Mouse (Mus musculus): Measurements from ENCODE around the gene C1qtnf1. TPM values are rescaled to one million over a fixed set of nuclear protein-coding genes. Genes with fewer than 3 reads are reported as not detected.
"Not testable (repeated sequence)": the region's sequence is repeated elsewhere in the genome, so short reads cannot be mapped to it uniquely, and the experiment has no call there.

Gene C1qtnf1
- total RNA-seq (2021) = 10 to 100 TPM in 1 of 2 experiments, 1 to 10 TPM in 1; 9.2 to 13.4 TPM
- long read RNA-seq, experiment 1, partial matches to known transcripts = 1 of 1 reads
- long read RNA-seq, experiment 1, other reads (novel, unspliced or antisense) = 0 of 1 reads
- long read RNA-seq, experiment 2, partial matches to known transcripts = 3 of 9 reads
- long read RNA-seq, experiment 2, other reads (novel, unspliced or antisense) = 4 of 9 reads

DNA sequence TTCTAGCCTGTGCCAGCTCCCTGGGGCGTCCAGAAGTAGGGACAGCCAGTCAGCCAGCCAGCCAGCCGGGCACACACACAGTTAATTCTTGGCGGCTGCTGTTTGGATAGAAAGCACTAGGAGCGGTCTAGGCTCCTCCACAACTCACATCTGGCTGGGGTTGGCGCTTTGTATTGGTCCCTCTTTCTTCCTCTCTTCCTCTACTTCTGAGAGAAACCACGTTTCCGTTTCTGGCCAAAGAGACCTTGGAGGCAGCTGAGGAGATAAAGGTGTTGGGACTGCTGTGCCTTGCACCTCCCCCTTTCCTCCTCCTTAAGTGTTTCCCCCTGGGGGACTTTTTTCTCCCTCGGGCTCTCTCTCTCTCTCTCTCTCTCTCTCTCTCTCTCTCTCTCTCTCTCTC lies at the start of gene C1qtnf1:
Gene C1qtnf1, plus strand, starts transcription at position 218 of the 400 bp plus-strand sequence.
- DNase-seq = no peak

DNA sequence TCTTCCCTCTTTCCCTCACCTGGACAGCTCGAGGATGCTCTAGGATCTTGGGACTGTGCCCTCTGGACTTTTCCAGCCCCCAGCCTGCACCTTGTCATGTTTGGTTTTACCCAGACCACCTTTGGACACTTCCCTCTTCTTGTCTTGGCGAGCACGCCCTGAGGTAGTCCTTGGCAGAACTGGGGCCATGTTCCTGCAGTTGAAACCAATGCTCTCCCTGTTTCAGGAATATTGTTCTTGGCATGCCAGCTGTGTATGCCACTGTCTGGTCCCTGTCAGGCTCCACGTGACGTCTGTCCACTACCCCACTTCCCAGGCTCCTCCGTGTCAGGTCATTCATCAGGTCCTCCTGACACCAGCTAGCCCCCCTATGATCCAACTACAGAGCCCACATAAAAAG lies 49.3 kb upstream of the C1qtnf1 start:
- DNase-seq = no peak

GRCm38 (mm10) chr11:118379251-118380009 lies 48.6 kb upstream of the C1qtnf1 start:
- peak; percentile 78 for DNase-seq

DNA sequence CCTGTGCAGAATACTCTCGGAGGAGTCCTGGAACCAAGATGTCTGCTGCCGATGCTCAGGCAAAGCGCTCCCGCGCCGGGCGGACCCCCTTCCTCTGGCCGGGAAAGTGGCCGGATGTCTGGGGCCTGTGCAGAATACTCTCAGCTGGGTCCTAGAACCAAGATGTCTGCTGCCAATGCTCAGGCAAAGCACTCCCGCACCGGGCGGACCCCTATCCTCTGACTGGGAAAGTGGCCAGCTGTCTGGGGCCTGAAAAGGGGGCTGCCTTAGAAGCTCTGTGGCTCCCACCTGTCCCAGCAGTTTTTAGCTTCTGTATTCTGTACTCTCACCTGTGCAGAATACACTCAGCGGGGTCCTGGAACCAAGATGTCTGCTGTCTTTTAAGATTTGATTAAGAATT lies 40.2 kb upstream of the C1qtnf1 start:
- not testable (repeated sequence) for DNase-seq

- DNase-seq = no peak
These were observed 34.0 kb upstream of the C1qtnf1 start for GRCm38 (mm10) chr11:118393991-118394390.

- no peak for DNase-seq
These were observed 33.5 kb upstream of the C1qtnf1 start for GRCm38 (mm10) chr11:118394538-118394937.

GRCm38 (mm10) chr11:118397806-118398530 lies 30.0 kb upstream of the C1qtnf1 start:
- DNase-seq = no peak

DNA sequence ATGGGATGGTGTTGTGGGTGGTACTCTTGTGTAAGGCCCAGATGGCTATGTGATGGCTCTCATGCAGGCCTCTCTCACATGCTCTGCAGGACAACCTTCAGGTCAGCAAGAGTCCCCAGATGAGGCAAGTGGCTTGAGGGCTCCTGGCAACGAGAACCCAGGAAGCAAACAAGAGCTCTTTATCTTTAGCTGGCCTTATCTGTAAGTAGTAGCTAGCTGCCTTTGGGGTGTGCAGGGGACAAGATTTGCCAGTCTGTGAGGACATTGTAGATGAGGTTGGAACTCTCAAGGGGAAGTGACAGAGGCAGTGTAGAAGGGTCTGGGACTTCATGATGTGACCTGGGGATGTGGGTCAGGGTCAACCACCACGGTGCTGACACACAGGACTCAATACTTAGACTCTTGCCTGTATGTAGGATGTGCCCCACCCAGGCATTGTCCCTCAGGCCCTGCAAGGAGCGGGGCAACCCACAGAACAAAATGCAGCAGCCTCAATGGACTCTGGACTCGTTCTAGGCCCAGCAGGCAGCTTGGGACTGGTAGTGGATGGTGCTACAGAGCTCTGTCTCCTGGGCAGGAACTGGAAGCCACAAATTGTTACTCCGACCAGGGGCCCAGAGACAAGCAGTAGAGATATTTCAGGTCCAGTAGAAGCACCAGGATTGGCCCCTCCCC lies 28.0 kb upstream of the C1qtnf1 start:
- DNase-seq = no peak

DNA sequence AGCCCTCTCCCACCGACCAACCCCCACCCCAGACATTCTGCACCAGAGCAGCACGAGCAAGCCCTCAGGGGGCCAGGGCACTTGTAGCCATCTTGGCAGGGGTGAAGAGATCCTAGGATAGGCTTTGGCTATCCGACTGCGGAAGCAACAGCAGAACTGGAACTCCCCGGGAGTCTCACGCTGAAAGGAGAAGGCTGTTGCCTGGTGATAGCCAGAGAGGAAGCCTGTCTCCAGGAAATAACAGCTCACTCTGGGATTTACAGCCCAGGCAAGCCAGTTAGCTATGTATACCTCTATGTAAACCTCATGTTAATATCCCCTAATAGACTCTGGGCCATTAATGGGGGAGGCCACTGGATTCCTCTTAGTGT lies 27.5 kb upstream of the C1qtnf1 start:
- no peak for DNase-seq

GRCm38 (mm10) chr11:118401195-118401594 lies 26.8 kb upstream of the C1qtnf1 start:
- DNase-seq = no peak

GRCm38 (mm10) chr11:118401760-118402280 lies 26.2 kb upstream of the C1qtnf1 start, which contains the start of gene Lgals3bp:
Lgals3bp (minus strand) TSS chr11:118402092.
- DNase-seq = peak; percentile 70

DNA sequence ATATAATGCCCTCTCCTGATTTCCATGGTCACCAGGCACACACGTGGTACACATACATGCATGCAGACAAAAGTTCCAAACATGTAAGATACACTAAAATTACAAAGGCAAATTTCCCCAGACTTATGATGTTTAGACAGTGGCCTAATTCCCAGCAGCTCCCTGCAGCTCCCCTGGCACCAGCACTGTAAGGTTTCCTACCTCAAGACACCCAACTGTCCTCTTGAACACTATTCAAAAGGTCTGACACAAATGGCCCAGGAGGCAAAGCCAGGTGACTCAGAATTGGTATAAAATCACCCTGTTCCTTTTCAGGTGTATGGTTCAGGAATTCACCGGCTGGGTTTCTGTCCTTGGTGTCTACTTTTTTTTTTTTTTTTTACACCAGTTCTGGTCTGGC lies 24.8 kb upstream of the C1qtnf1 start:
- no peak for DNase-seq

GRCm38 (mm10) chr11:118403951-118404899 lies 23.8 kb upstream of the C1qtnf1 start:
- DNase-seq = no peak

- DNase-seq = no peak
These were observed 22.7 kb upstream of the C1qtnf1 start for GRCm38 (mm10) chr11:118405311-118405710.

- no peak for DNase-seq
These were observed 21.5 kb upstream of the C1qtnf1 start for GRCm38 (mm10) chr11:118406521-118406920.

DNA sequence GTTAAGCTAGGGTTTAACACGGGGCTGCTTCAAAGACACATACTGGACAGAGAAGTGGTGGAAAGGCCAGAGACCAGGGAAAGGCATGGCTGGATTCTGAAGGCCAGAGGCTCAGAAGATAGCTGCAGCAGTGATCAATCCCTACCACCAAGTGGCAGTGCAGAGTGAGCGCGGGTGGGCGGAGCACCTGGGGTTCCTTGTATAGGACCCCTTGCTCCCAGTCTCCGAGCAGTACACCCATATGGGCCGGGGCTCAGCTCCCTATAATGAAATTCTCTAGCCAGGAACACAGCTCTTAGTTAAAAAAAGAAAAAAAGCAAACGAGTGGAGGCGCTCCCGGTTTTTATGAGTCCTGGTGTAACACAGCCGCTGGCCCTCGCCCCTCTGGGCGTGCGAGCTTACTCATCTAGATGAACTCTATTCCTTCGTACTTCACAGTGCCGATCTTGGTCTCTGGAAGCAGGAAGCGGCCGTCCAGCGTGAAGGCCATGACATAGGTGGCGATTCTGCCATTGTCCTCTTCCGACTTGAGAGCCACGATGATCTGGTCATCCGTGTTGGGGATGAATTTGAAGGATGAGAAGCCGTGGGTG lies 20.6 kb upstream of the C1qtnf1 start:
- peak; percentile 43 for DNase-seq

- no peak for DNase-seq
These were observed 19.8 kb upstream of the C1qtnf1 start for GRCm38 (mm10) chr11:118408051-118408740.

GRCm38 (mm10) chr11:118409106-118410072 lies 18.6 kb upstream of the C1qtnf1 start:
- no peak for DNase-seq

DNA sequence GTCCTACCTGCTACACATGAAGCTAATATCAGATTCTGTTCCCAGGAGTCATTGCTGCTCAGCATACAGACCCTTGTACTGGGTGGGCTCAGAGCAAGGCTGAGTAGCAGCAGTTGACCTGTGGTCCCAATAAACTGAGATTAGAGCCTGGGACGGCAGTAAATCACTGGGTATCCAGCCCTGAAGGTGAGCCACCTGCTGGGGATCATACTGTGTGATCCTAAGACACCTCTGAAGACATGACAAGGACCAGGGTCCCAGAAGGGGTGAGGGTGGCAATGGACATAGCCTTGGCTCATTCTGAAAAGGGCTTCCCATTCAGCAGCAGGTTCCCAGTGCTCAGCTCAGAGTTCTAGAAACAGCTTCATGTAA lies 17.9 kb upstream of the C1qtnf1 start:
- no peak for DNase-seq
